Mouse (Mus musculus) right cerebral cortex, adult 2 months (tissue): ENCODE results near the gene Dusp9.

Source experiments
- DNase-seq, 2 experiments: peaks; one replicate each; pipeline ENCODE4 v3.0.0; 2021 to 2022; ENCODE audit warnings: low spot score in 2 of 2

Gene Dusp9

GRCm38 (mm10) chrX:73639255-73639675, at the start of gene Dusp9:
Gene Dusp9, plus strand, starts transcription at chrX:73639419.
- no peak for DNase-seq

- DNase-seq, result peak in 1 of 2 experiments; percentile 25
Observed at GRCm38 (mm10) chrX:73593212-73593611, 46.0 kb upstream of the Dusp9 start.

GRCm38 (mm10) chrX:73594451-73595121, 44.6 kb upstream of the Dusp9 start:
- no peak for DNase-seq

GRCm38 (mm10) chrX:73595297-73595938, 43.8 kb upstream of the Dusp9 start:
- DNase-seq, result no peak

- no peak for DNase-seq
Observed at GRCm38 (mm10) chrX:73601456-73601855, 37.8 kb upstream of the Dusp9 start.

GRCm38 (mm10) chrX:73613665-73614064, 25.6 kb upstream of the Dusp9 start:
- DNase-seq, result no peak

- DNase-seq, result no peak
Observed at GRCm38 (mm10) chrX:73615876-73616275, 23.3 kb upstream of the Dusp9 start.

GRCm38 (mm10) chrX:73619401-73619800, 19.8 kb upstream of the Dusp9 start:
- no peak for DNase-seq

- no peak for DNase-seq
Observed at GRCm38 (mm10) chrX:73619890-73620289, 19.3 kb upstream of the Dusp9 start.

- DNase-seq, result no peak
Observed at GRCm38 (mm10) chrX:73626981-73627380, 12.2 kb upstream of the Dusp9 start.

- no peak for DNase-seq
Observed at GRCm38 (mm10) chrX:73635425-73635824, 3.8 kb upstream of the Dusp9 start.

- no peak for DNase-seq
Observed at GRCm38 (mm10) chrX:73637415-73637814, 1.8 kb upstream of the Dusp9 start.

GRCm38 (mm10) chrX:73639901-73640469, 766 bp downstream of the Dusp9 start:
- DNase-seq, result no peak

GRCm38 (mm10) chrX:73645121-73645520, 5.9 kb downstream of the Dusp9 start:
- DNase-seq, result no peak

GRCm38 (mm10) chrX:73650869-73651268, 11.7 kb downstream of the Dusp9 start:
- no peak for DNase-seq

- no peak for DNase-seq
Observed at GRCm38 (mm10) chrX:73653392-73653791, 14.2 kb downstream of the Dusp9 start.

GRCm38 (mm10) chrX:73654177-73654576, 15.0 kb downstream of the Dusp9 start:
- DNase-seq, result peak in 1 of 2 experiments; percentile 75

- no peak for DNase-seq
Observed at GRCm38 (mm10) chrX:73655529-73655928, 16.3 kb downstream of the Dusp9 start.

- DNase-seq, result no peak
Observed at GRCm38 (mm10) chrX:73658391-73658790, 19.2 kb downstream of the Dusp9 start.

- peak; percentile 42 to 61 for DNase-seq
Observed at GRCm38 (mm10) chrX:73658936-73659574, 19.8 kb downstream of the Dusp9 start.

GRCm38 (mm10) chrX:73659575-73660283, 20.5 kb downstream of the Dusp9 start, which contains the start of gene Pnck:
Gene Pnck, minus strand, starts transcription at chrX:73660117.
- DNase-seq, result no peak

- DNase-seq, result no peak
Observed at GRCm38 (mm10) chrX:73660284-73660665, 21.1 kb downstream of the Dusp9 start.
